Mouse (Mus musculus) neural tube, embryonic 15.5 days (tissue): ENCODE measurements around the gene Sf3a3. TPM values are rescaled to one million over a fixed set of nuclear protein-coding genes. Genes with fewer than 3 reads are reported as not detected.
"Not testable (repeated sequence)": the region's sequence is repeated elsewhere in the genome, so short reads cannot be mapped to it uniquely, and the experiment has no call there.

Experiments
- ATAC-seq: fragments of 200-750 bp; cut with Nextera tagmentation; 2 replicates; pipeline ENCODE4 v1.8.0; 2017; ENCODE audit warnings: mild to moderate bottlenecking, moderate TSS enrichment, moderate library complexity; ENCODE audit not compliant: low FRiP score
- H3K27ac ChIP-seq: fragments of 300-500 bp; sonication (generic); replicated peaks from 2 replicates; pipeline ENCODE4 v1.5.1; 2015; ENCODE audit warnings: mild to moderate bottlenecking, inconsistent platforms
- H3K27me3 ChIP-seq: fragments of 300-500 bp; sonication (generic); replicated peaks from 2 replicates; pipeline ENCODE4 v1.6.1; 2015; ENCODE audit warnings: inconsistent platforms
- H3K36me3 ChIP-seq: fragments of 300-500 bp; sonication (generic); 2 replicates; pipeline ENCODE4 v1.6.1; 2015; ENCODE audit warnings: inconsistent platforms
- H3K4me1 ChIP-seq: fragments of 300-500 bp; sonication (generic); 2 replicates; pipeline ENCODE4 v1.6.1; 2015; ENCODE audit warnings: inconsistent platforms
- H3K4me2 ChIP-seq: fragments of 300-500 bp; sonication (generic); 2 replicates; pipeline ENCODE4 v1.6.1; 2015; ENCODE audit warnings: inconsistent platforms, mild to moderate bottlenecking, moderate library complexity
- H3K4me3 ChIP-seq: fragments of 300-500 bp; sonication (generic); replicated peaks from 2 replicates; pipeline ENCODE4 v1.5.1; 2015; ENCODE audit warnings: mild to moderate bottlenecking, inconsistent platforms
- H3K9ac ChIP-seq: fragments of 300-500 bp; sonication (generic); replicated peaks from 2 replicates; pipeline ENCODE4 v1.6.1; 2015; ENCODE audit warnings: mild to moderate bottlenecking, inconsistent platforms
- H3K9me3 ChIP-seq: fragments of 300-500 bp; sonication (generic); replicated peaks from 2 replicates; pipeline ENCODE4 v1.6.1; 2016; ENCODE audit warnings: inconsistent platforms
- WGBS: fragments of 180-500 bp; shearing (Covaris S2); methylation state at CpG from one replicate; pipeline ENCODE4 v1.1.7; 2015; ENCODE audit warnings: mixed read lengths; 5-methylcytosine and 5-hydroxymethylcytosine counted together
- polyA plus RNA-seq: library from polyadenylated mRNA; unstranded; fragments of >200 nt; fragmentation: Nextera tagmentation; extraction: Ambion mirVana; gene quantifications from 2 replicates; pipeline ENCODE4 v1.2.1, GENCODE M21; 2015

Sf3a3 gene
- polyA plus RNA-seq, 1 experiment from 2014 or later, result 88.4 TPM

GRCm38 (mm10) chr4:124701052-124701845, 13.3 kb upstream of the Sf3a3 start:
- peaks cover 34% of the 10 kb centered on the region for H3K27me3 ChIP-seq
- peak overlapping the region; percentile 60 for H3K4me3 ChIP-seq
- H3K4me2 ChIP-seq, result peak overlapping the region; percentile 99
- H3K9me3 ChIP-seq, result no peaks in the 10 kb centered on the region
- peak; percentile 16; the same call in 1 of the 2 replicates for ATAC-seq
- WGBS, result 3% methylated on average over 22 of the region's 22 CpGs
- peak overlapping the region; percentile 67 for H3K27ac ChIP-seq
- peaks cover 35% of the 10 kb centered on the region for H3K4me1 ChIP-seq
- H3K9ac ChIP-seq, result peak overlapping the region; percentile 67
- no peaks in the 10 kb centered on the region for H3K36me3 ChIP-seq

- H3K36me3 ChIP-seq, result no peaks in the 10 kb centered on the region
- no peak overlapping the region for H3K9ac ChIP-seq
- no peaks in the 10 kb centered on the region for H3K9me3 ChIP-seq
- peak overlapping the region; percentile 99 for H3K4me2 ChIP-seq
- WGBS, result 10% methylated on average over 4 of the region's 5 CpGs
- peak overlapping the region; percentile 60 for H3K4me3 ChIP-seq
- H3K4me1 ChIP-seq, result peaks cover 35% of the 10 kb centered on the region
- ATAC-seq, result peak; percentile 10; the same call in 1 of the 2 replicates
- peaks cover 30% of the 10 kb centered on the region for H3K27me3 ChIP-seq
- peak overlapping the region; percentile 67; the same call in 1 of the 2 replicates for H3K27ac ChIP-seq
Measured at GRCm38 (mm10) chr4:124701916-124702315, 12.7 kb upstream of the Sf3a3 start.

- Histone ChIP-seq H3K27ac (peak overlapping the region; percentile 18; the same call in 1 of the 2 replicates), H3K4me1 (peaks cover 36% of the 10 kb centered on the region), H3K27me3 (peaks cover 28% of the 10 kb centered on the region), H3K9ac (no peak overlapping the region), H3K4me2 (no peak overlapping the region; the same call in 1 of the 2 replicates), H3K9me3 (no peaks in the 10 kb centered on the region), H3K4me3 (no peak overlapping the region), H3K36me3 (no peaks in the 10 kb centered on the region)
- 48% methylated on average over 2 of the region's 2 CpGs for WGBS
- no peak for ATAC-seq
Measured at GRCm38 (mm10) chr4:124703406-124703805, 11.2 kb upstream of the Sf3a3 start.

- Histone ChIP-seq H3K4me2 (peak overlapping the region; percentile 1; the same call in 1 of the 2 replicates), H3K9me3 (no peaks in the 10 kb centered on the region), H3K36me3 (no peaks in the 10 kb centered on the region), H3K4me3 (no peak overlapping the region), H3K9ac (no peak overlapping the region; the same call in 1 of the 2 replicates), H3K4me1 (peaks cover 43% of the 10 kb centered on the region), H3K27me3 (peaks cover 28% of the 10 kb centered on the region), H3K27ac (peak overlapping the region; percentile 68)
- WGBS, result 12% methylated on average over 6 of the region's 6 CpGs
- no peak for ATAC-seq
Measured at GRCm38 (mm10) chr4:124703881-124704796, 10.4 kb upstream of the Sf3a3 start.

- WGBS, result 30% methylated on average over 11 of the region's 11 CpGs
- Histone ChIP-seq H3K4me3 (no peak overlapping the region), H3K36me3 (no peaks in the 10 kb centered on the region), H3K4me1 (peaks cover 47% of the 10 kb centered on the region), H3K9ac (no peak overlapping the region; the same call in 1 of the 2 replicates), H3K27ac (peak overlapping the region; percentile 68), H3K4me2 (peak overlapping the region; percentile 1; the same call in 1 of the 2 replicates), H3K27me3 (peaks cover 28% of the 10 kb centered on the region), H3K9me3 (no peaks in the 10 kb centered on the region)
- ATAC-seq, result no peak
Measured at GRCm38 (mm10) chr4:124704797-124705474, 9.6 kb upstream of the Sf3a3 start.

- Histone ChIP-seq H3K27ac (0 out of 2 replicates have a peak overlapping the region, but pooled peaks have one; percentile 19), H3K36me3 (no peaks in the 10 kb centered on the region), H3K9ac (no peak overlapping the region), H3K4me2 (no peak overlapping the region), H3K4me1 (peaks cover 44% of the 10 kb centered on the region), H3K9me3 (no peaks in the 10 kb centered on the region), H3K27me3 (peaks cover 30% of the 10 kb centered on the region), H3K4me3 (no peak overlapping the region)
- 84% methylated on average over 23 of the region's 23 CpGs for WGBS
- ATAC-seq, result no peak
Measured at GRCm38 (mm10) chr4:124705661-124706269, 8.8 kb upstream of the Sf3a3 start.

GRCm38 (mm10) chr4:124707381-124708199, 7.0 kb upstream of the Sf3a3 start:
- not testable (repeated sequence) for H3K4me3 ChIP-seq, H3K9ac ChIP-seq, H3K36me3 ChIP-seq, ATAC-seq, H3K27ac ChIP-seq, H3K9me3 ChIP-seq, H3K4me2 ChIP-seq
- 88% methylated on average over 25 of the region's 25 CpGs for WGBS
- peaks cover 35% of the 10 kb centered on the region for H3K4me1 ChIP-seq
- H3K27me3 ChIP-seq, result peaks cover 20% of the 10 kb centered on the region

GRCm38 (mm10) chr4:124708200-124708517, 6.4 kb upstream of the Sf3a3 start:
- H3K27me3 ChIP-seq, result peaks cover 20% of the 10 kb centered on the region
- H3K9me3 ChIP-seq, H3K4me3 ChIP-seq, H3K36me3 ChIP-seq, H3K9ac ChIP-seq, ATAC-seq: not testable (repeated sequence)
- peak overlapping the region; percentile 49; the same call in 1 of the 2 replicates for H3K27ac ChIP-seq
- H3K4me2 ChIP-seq, result peak overlapping the region; percentile 60
- H3K4me1 ChIP-seq, result peaks cover 35% of the 10 kb centered on the region
- WGBS, result 20% methylated on average over 1 of the region's 1 CpGs

- H3K4me2 ChIP-seq, result peak overlapping the region; percentile 60
- peaks cover 35% of the 10 kb centered on the region for H3K4me1 ChIP-seq
- H3K27me3 ChIP-seq, result peaks cover 20% of the 10 kb centered on the region
- peak; percentile 40 for ATAC-seq
- 3% methylated on average over 41 of the region's 41 CpGs for WGBS
- H3K9ac ChIP-seq, result peak overlapping the region; percentile 42; the same call in 1 of the 2 replicates
- H3K27ac ChIP-seq, result peak overlapping the region; percentile 49
- H3K36me3 ChIP-seq, result no peaks in the 10 kb centered on the region
- no peaks in the 10 kb centered on the region for H3K9me3 ChIP-seq
- H3K4me3 ChIP-seq, result peak overlapping the region; percentile 33
Measured at GRCm38 (mm10) chr4:124708518-124709477, 5.8 kb upstream of the Sf3a3 start.
